In the genomic region with DNA sequence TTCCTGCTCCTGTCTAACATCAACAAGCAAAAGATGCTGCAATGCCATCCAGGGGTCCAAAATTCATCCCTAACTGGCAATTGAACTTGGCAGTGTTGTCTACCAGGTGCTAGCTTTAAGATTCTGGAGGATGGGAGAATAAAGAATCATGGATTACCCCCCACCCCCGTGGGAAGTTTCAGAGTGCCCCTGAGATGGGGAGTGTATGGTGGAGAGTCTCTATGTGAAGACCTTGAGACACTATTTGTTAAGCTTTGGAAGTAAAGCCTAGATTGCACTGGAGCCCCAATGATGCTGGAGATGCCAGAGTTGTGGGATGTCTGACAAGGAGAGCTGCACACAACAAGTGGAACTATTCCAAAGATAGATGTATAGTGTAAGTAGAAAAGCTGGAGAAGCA, we compare ENCODE assay signal across 15 mouse cellular contexts.
"Had no signal": no experiment of that assay in that cellular context is flagged by ENCODE, and none has a peak within 500 bp of the region (broad histone marks: within the 10 kb centered on the region; RNA-seq: fewer than 3 reads in every experiment).

No protein-coding gene starts in this region.

- DNase-seq: heart, postnatal 14 days; heart, postnatal 36 days; heart, postnatal 4 days; kidney, adult 11 months; kidney, adult 18-20 months; kidney, adult 2 months; kidney, adult 8-10 months; kidney, adult 9 months; kidney, postnatal 10 days; kidney, postnatal 14 days; kidney, postnatal 25 days; kidney, postnatal 36 days; kidney, postnatal 4 days; layer of hippocampus, adult 9-11 months; layer of hippocampus, postnatal 36 days had no signal
